Comparison of ENCODE assay signal across 8 mouse cellular contexts in genomic region chr5:44975456-44976195, GRCm38 (mm10).
DNase-seq lines count a peak whose midpoint lies in the region; ATAC-seq and TF ChIP-seq lines count a peak whose summit lies in the region.

No protein-coding gene starts in this region.

- H3K9ac ChIP-seq in forebrain, embryonic 13.5 days, result no peak overlapping the region
- 0 out of 2 replicates have a peak overlapping the region, but pooled peaks have one; percentile 8 for H3K9ac ChIP-seq in hindbrain, embryonic 12.5 days
- H3K9ac ChIP-seq in midbrain, postnatal 0 days (replicated peaks; ENCODE audit: low read length, poor library complexity, severe bottlenecking), result no peak overlapping the region

- no peaks in the 10 kb centered on the region for H3K27me3 ChIP-seq in heart, embryonic 10.5 days (ENCODE audit: insufficient read depth, poor library complexity, severe bottlenecking)
- no peaks in the 10 kb centered on the region for H3K27me3 ChIP-seq in forebrain, embryonic 13.5 days
- no peaks in the 10 kb centered on the region for H3K27me3 ChIP-seq in hindbrain, embryonic 12.5 days
- H3K27me3 ChIP-seq in midbrain, postnatal 0 days (ENCODE audit: insufficient read depth, low read length), result no peaks in the 10 kb centered on the region

- H3K4me3 ChIP-seq in heart, embryonic 10.5 days, result no peak overlapping the region
- no peak overlapping the region for H3K4me3 ChIP-seq in forebrain, embryonic 13.5 days
- no peak overlapping the region for H3K4me3 ChIP-seq in hindbrain, embryonic 12.5 days
- H3K4me3 ChIP-seq in midbrain, postnatal 0 days (ENCODE audit: low read depth, low read length), result no peak overlapping the region

- no peak overlapping the region for H3K4me2 ChIP-seq in forebrain, embryonic 13.5 days
- no peak overlapping the region for H3K4me2 ChIP-seq in hindbrain, embryonic 12.5 days (replicated peaks)
- H3K4me2 ChIP-seq in midbrain, postnatal 0 days (ENCODE audit: low read depth, low read length, poor library complexity, severe bottlenecking), result no peak overlapping the region

- no peaks in the 10 kb centered on the region for H3K36me3 ChIP-seq in heart, embryonic 10.5 days
- H3K36me3 ChIP-seq in forebrain, embryonic 13.5 days (ENCODE audit: poor library complexity, severe bottlenecking), result no peaks in the 10 kb centered on the region
- no peaks in the 10 kb centered on the region for H3K36me3 ChIP-seq in hindbrain, embryonic 12.5 days
- no peaks in the 10 kb centered on the region for H3K36me3 ChIP-seq in midbrain, postnatal 0 days (ENCODE audit: insufficient read depth, low read length)

- H3K4me1 ChIP-seq in heart, embryonic 10.5 days, result peaks cover 6% of the 10 kb centered on the region; the same call in 1 of the 2 replicates
- H3K4me1 ChIP-seq in forebrain, embryonic 13.5 days, result peaks cover 12% of the 10 kb centered on the region
- peaks cover 11% of the 10 kb centered on the region for H3K4me1 ChIP-seq in hindbrain, embryonic 12.5 days
- no peaks in the 10 kb centered on the region for H3K4me1 ChIP-seq in midbrain, postnatal 0 days (ENCODE audit: insufficient read depth, low read length)

- no peak for TF ChIP-seq CTCF in midbrain, postnatal 0 days (IDR thresholded peaks at IDR 0.05)

- peak overlapping the region; percentile 57 for H3K27ac ChIP-seq in heart, embryonic 10.5 days
- peak overlapping the region; percentile 66 for H3K27ac ChIP-seq in forebrain, embryonic 13.5 days
- peak overlapping the region; percentile 76; the same call in 1 of the 2 replicates for H3K27ac ChIP-seq in hindbrain, embryonic 12.5 days
- H3K27ac ChIP-seq in midbrain, postnatal 0 days (ENCODE audit: low read depth, low read length), result peak overlapping the region; percentile 28; the same call in 1 of the 2 replicates

- 36% methylated on average over 9 of the region's 9 CpGs for WGBS in heart, embryonic 10.5 days
- WGBS in forebrain, embryonic 13.5 days, result 9% methylated on average over 9 of the region's 9 CpGs
- WGBS in hindbrain, embryonic 12.5 days, result 28% methylated on average over 9 of the region's 9 CpGs
- WGBS in midbrain, postnatal 0 days, result 16% methylated on average over 9 of the region's 9 CpGs

- no peaks in the 10 kb centered on the region for H3K9me3 ChIP-seq in heart, embryonic 10.5 days
- no peaks in the 10 kb centered on the region for H3K9me3 ChIP-seq in forebrain, embryonic 13.5 days (replicated peaks)
- H3K9me3 ChIP-seq in hindbrain, embryonic 12.5 days (replicated peaks), result no peaks in the 10 kb centered on the region
- no peaks in the 10 kb centered on the region for H3K9me3 ChIP-seq in midbrain, postnatal 0 days (ENCODE audit: low read length)

- intact Hi-C loops in heart, postnatal 25 days (cut with DNase I), result no loop called here
- intact Hi-C loops in left cerebral cortex, postnatal 14 days (cut with DNase I), result no loop called here

- DNase-seq in heart, embryonic 10.5 days (ENCODE audit: low spot score), result no peak
- no peak for DNase-seq in heart, postnatal 25 days (ENCODE audit: low spot score)
- DNase-seq in left cerebral cortex, postnatal 14 days (ENCODE audit: low spot score in 2 of 2), result peak; percentile 7 to 10
- DNase-seq in midbrain, postnatal 0 days (ENCODE audit: low spot score), result peak; percentile 49
- DNase-seq in thymus, adult 18-20 months, result no peak
- DNase-seq in thymus, postnatal 4 days, result no peak

- peak; percentile 88 for ATAC-seq in forebrain, embryonic 13.5 days
- peak; percentile 32; the same call in 1 of the 2 replicates for ATAC-seq in hindbrain, embryonic 12.5 days (ENCODE audit: low FRiP score)
- ATAC-seq in midbrain, postnatal 0 days (ENCODE audit: low FRiP score), result no peak

Comparison
In these comparisons a context has a peak if more than half of its experiments do, and no peak if none do; other contexts are left out.
1. DNase-seq: peak in left cerebral cortex, postnatal 14 days (2 of 2) and midbrain, postnatal 0 days (single experiment); none in heart, embryonic 10.5 days (single experiment), heart, postnatal 25 days (single experiment), thymus, adult 18-20 months (0 of 2) and thymus, postnatal 4 days (single experiment).
2. Peak in every context shown above with its lines, with median percentiles within 50 percentile points of each other: H3K27ac ChIP-seq.